Mouse (Mus musculus) kidney, postnatal 36 days (tissue): Measurements from ENCODE around the gene Rtbdn.
"Not testable (repeated sequence)": the region's sequence is repeated elsewhere in the genome, so short reads cannot be mapped to it uniquely, and the experiment has no call there.

Experiments
- DNase-seq, 2 experiments: peaks; one replicate each; pipeline ENCODE4 v3.0.0; 2021 to 2022; ENCODE audit warnings: mixed read lengths in 2 of 2

Gene Rtbdn

GRCm38 (mm10) chr8:84946528-84947240, at the start of gene Rtbdn:
Rtbdn (plus strand) TSS chr8:84946991.
- no peak for DNase-seq

- no peak for DNase-seq
Measured at GRCm38 (mm10) chr8:84901071-84901470, 45.7 kb upstream of the Rtbdn start.

- no peak for DNase-seq
Measured at GRCm38 (mm10) chr8:84901752-84902151, 45.0 kb upstream of the Rtbdn start, which contains the start of gene Klf1. Klf1 (plus strand) TSS chr8:84901928.

GRCm38 (mm10) chr8:84902367-84902919, 44.3 kb upstream of the Rtbdn start:
- DNase-seq, result no peak

GRCm38 (mm10) chr8:84902920-84903661, 43.7 kb upstream of the Rtbdn start:
- peak; percentile 96 to 98 for DNase-seq

GRCm38 (mm10) chr8:84904351-84904750, 42.4 kb upstream of the Rtbdn start:
- DNase-seq, result no peak

GRCm38 (mm10) chr8:84907037-84907436, 39.8 kb upstream of the Rtbdn start:
- no peak for DNase-seq

GRCm38 (mm10) chr8:84907493-84907892, 39.3 kb upstream of the Rtbdn start:
- no peak for DNase-seq

- DNase-seq, result not testable (repeated sequence)
Measured at GRCm38 (mm10) chr8:84907979-84908378, 38.8 kb upstream of the Rtbdn start.

- DNase-seq, result peak; percentile 98 to 99
Measured at GRCm38 (mm10) chr8:84908421-84909161, 38.2 kb upstream of the Rtbdn start, which contains the start of gene Dnase2a. Dnase2a (plus strand) TSS chr8:84908560.

- DNase-seq, result no peak
Measured at GRCm38 (mm10) chr8:84909162-84909767, 37.5 kb upstream of the Rtbdn start.

- DNase-seq, result no peak
Measured at GRCm38 (mm10) chr8:84909949-84910348, 36.8 kb upstream of the Rtbdn start.

GRCm38 (mm10) chr8:84910551-84910950, 36.2 kb upstream of the Rtbdn start:
- DNase-seq, result no peak

- DNase-seq, result no peak
Measured at GRCm38 (mm10) chr8:84911854-84912253, 34.9 kb upstream of the Rtbdn start.

GRCm38 (mm10) chr8:84912391-84912790, 34.4 kb upstream of the Rtbdn start:
- DNase-seq, result peak in 1 of 2 experiments; percentile 11

GRCm38 (mm10) chr8:84912895-84913501, 33.8 kb upstream of the Rtbdn start:
- DNase-seq, result peak; percentile 84 to 88

GRCm38 (mm10) chr8:84913502-84913900, 33.3 kb upstream of the Rtbdn start:
- no peak for DNase-seq

- DNase-seq, result peak; percentile 37 to 63
Measured at GRCm38 (mm10) chr8:84913960-84914359, 32.8 kb upstream of the Rtbdn start.

GRCm38 (mm10) chr8:84915269-84915668, 31.5 kb upstream of the Rtbdn start:
- no peak for DNase-seq

GRCm38 (mm10) chr8:84917781-84918180, 29.0 kb upstream of the Rtbdn start:
- no peak for DNase-seq

GRCm38 (mm10) chr8:84918646-84919045, 28.1 kb upstream of the Rtbdn start:
- DNase-seq, result no peak

- no peak for DNase-seq
Measured at GRCm38 (mm10) chr8:84921596-84921995, 25.2 kb upstream of the Rtbdn start.
